Mouse (Mus musculus) stomach, adult 2 months (tissue): Measurements from ENCODE around the gene Pkmyt1. TPM values are rescaled to one million over a fixed set of nuclear protein-coding genes. Genes with fewer than 3 reads are reported as not detected.

ENCODE experiments used
- polyA plus RNA-seq: library from polyadenylated mRNA; depleted of rRNA; stranded (reverse); fragments of >200 nt; gene quantifications from 2 replicates; pipeline ENCODE4 v1.2.3, GENCODE M21; 2012; rRNA removed

Gene Pkmyt1
- polyA plus RNA-seq = 22.3 and 33.2 TPM in 2 replicates

GRCm38 (mm10) chr17:23725999-23726757, at the start of gene Pkmyt1:
TSS of gene Pkmyt1 (plus strand) at chr17:23726336.

GRCm38 (mm10) chr17:23677236-23677679, 48.9 kb upstream of the Pkmyt1 start, which contains the start of gene Tnfrsf12a:
TSS of gene Tnfrsf12a (minus strand) at chr17:23677468.

GRCm38 (mm10) chr17:23679127-23679835, 46.9 kb upstream of the Pkmyt1 start, which contains the start of gene Cldn6:
TSS of gene Cldn6 (plus strand) at chr17:23679249.

GRCm38 (mm10) chr17:23683856-23684672, 42.1 kb upstream of the Pkmyt1 start, which contains the start of gene Cldn9:
TSS of gene Cldn9 (minus strand) at chr17:23684026.

GRCm38 (mm10) chr17:23722376-23723125, 3.6 kb upstream of the Pkmyt1 start, which contains the start of gene 1520401A03Rik:
TSS of gene 1520401A03Rik (minus strand) at chr17:23722783.

GRCm38 (mm10) chr17:23740598-23741021, 14.5 kb downstream of the Pkmyt1 start, which contains the start of gene Paqr4:
TSS of gene Paqr4 (minus strand) at chr17:23740867.

GRCm38 (mm10) chr17:23745301-23746251, 19.4 kb downstream of the Pkmyt1 start, which contains the start of gene Kremen2:
TSS of gene Kremen2 (minus strand) at chr17:23745833.

GRCm38 (mm10) chr17:23771284-23772218, 45.4 kb downstream of the Pkmyt1 start, which contains the start of gene Flywch1:
TSS of gene Flywch1 (minus strand) at chr17:23771602.

GRCm38 (mm10) chr17:23785561-23786471, 59.7 kb downstream of the Pkmyt1 start, which contains the start of gene Flywch2:
TSS of gene Flywch2 (minus strand) at chr17:23786081.

Other genes with a start within 250 kb of the Pkmyt1 start
- not detected in 2 replicates for gene Vmn2r117, start 246.6 kb upstream of the Pkmyt1 start, polyA plus RNA-seq
- gene Zfp213, start 162.1 kb upstream of the Pkmyt1 start, polyA plus RNA-seq = 6.8 and 7.8 TPM in 2 replicates
- 7.4 and 8.7 TPM in 2 replicates for gene Zfp13, start 126.8 kb upstream of the Pkmyt1 start, polyA plus RNA-seq
- 0.06 TPM in 1 of 2 replicates, not detected in the other for gene Zscan10, start 125.5 kb upstream of the Pkmyt1 start, polyA plus RNA-seq
- gene Mmp25, start 81.1 kb upstream of the Pkmyt1 start, polyA plus RNA-seq = 0.51 and 0.68 TPM in 2 replicates
- 11.4 and 11.9 TPM in 2 replicates for gene Bicdl2, start 65.8 kb upstream of the Pkmyt1 start, polyA plus RNA-seq
- 586 and 660 TPM in 2 replicates for gene Hcfc1r1, start 52.7 kb upstream of the Pkmyt1 start, polyA plus RNA-seq
- gene Thoc6, start 52.5 kb upstream of the Pkmyt1 start, polyA plus RNA-seq = 11.5 and 15.7 TPM in 2 replicates
- 20.9 and 37.2 TPM in 2 replicates for gene Tnfrsf12a, start 48.9 kb upstream of the Pkmyt1 start, polyA plus RNA-seq
- gene Cldn6, start 47.1 kb upstream of the Pkmyt1 start, polyA plus RNA-seq = 0.08 and 0.19 TPM in 2 replicates
- gene Cldn9, start 42.3 kb upstream of the Pkmyt1 start, polyA plus RNA-seq = not detected in 2 replicates
- not detected in 2 replicates for gene 1520401A03Rik, start 3.6 kb upstream of the Pkmyt1 start, polyA plus RNA-seq
- 95.8 and 156 TPM in 2 replicates for gene Paqr4, start 14.5 kb downstream of the Pkmyt1 start, polyA plus RNA-seq
- gene Kremen2, start 19.5 kb downstream of the Pkmyt1 start, polyA plus RNA-seq = 3.2 and 6.6 TPM in 2 replicates
- gene Flywch1, start 45.3 kb downstream of the Pkmyt1 start, polyA plus RNA-seq = 11.7 and 13.7 TPM in 2 replicates
- gene Flywch2, start 59.7 kb downstream of the Pkmyt1 start, polyA plus RNA-seq = 3.7 and 5.8 TPM in 2 replicates
- gene Srrm2, start 64.2 kb downstream of the Pkmyt1 start, polyA plus RNA-seq = 196 and 280 TPM in 2 replicates
- gene Elob, start 102.8 kb downstream of the Pkmyt1 start, polyA plus RNA-seq = 361 and 511 TPM in 2 replicates
- 0.04 and 0.39 TPM in 2 replicates for gene Prss33, start 109.7 kb downstream of the Pkmyt1 start, polyA plus RNA-seq
- gene Prss32, start 117.5 kb downstream of the Pkmyt1 start, polyA plus RNA-seq = 9.4 and 22.5 TPM in 2 replicates
- gene Prss41, start 117.8 kb downstream of the Pkmyt1 start, polyA plus RNA-seq = 0.24 and 1.5 TPM in 2 replicates
- not detected in 2 replicates for gene Prss21, start 141.7 kb downstream of the Pkmyt1 start, polyA plus RNA-seq
- gene Dcpp1, start 154.5 kb downstream of the Pkmyt1 start, polyA plus RNA-seq = not detected in 2 replicates
- gene Dcpp2, start 154.5 kb downstream of the Pkmyt1 start, polyA plus RNA-seq = not detected in 2 replicates
- gene Dcpp3, start 191.1 kb downstream of the Pkmyt1 start, polyA plus RNA-seq = not detected in 2 replicates
- gene Sbp, start 215.3 kb downstream of the Pkmyt1 start, polyA plus RNA-seq = not detected in 2 replicates
- not detected in 2 replicates for gene Sbpl, start 228.9 kb downstream of the Pkmyt1 start, polyA plus RNA-seq